Mouse (Mus musculus) lung, embryonic 14.5 days (tissue): ENCODE measurements around the gene Gm10058. TPM values are rescaled to one million over a fixed set of nuclear protein-coding genes. Genes with fewer than 3 reads are reported as not detected.
"Not testable (repeated sequence)": the region's sequence is repeated elsewhere in the genome, so short reads cannot be mapped to it uniquely, and the experiment has no call there.

ENCODE experiments used
- ATAC-seq: fragments of 200-750 bp; cut with Nextera tagmentation; 2 replicates; pipeline ENCODE4 v1.8.0; 2017; ENCODE audit warnings: mild to moderate bottlenecking, moderate TSS enrichment, moderate library complexity; ENCODE audit not compliant: insufficient read depth
- DNase-seq: peaks from one replicate; pipeline ENCODE4 v3.0.0-alpha.2; 2015
- H3K27ac ChIP-seq: fragments of 300-500 bp; sonication (generic); 2 replicates; pipeline ENCODE4 v1.5.1; 2014; ENCODE audit warnings: low read depth, mild to moderate bottlenecking, moderate library complexity
- H3K27me3 ChIP-seq: fragments of 300-500 bp; sonication (generic); 2 replicates; pipeline ENCODE4 v1.6.1; 2014; ENCODE audit warnings: low read length, control low read depth; ENCODE audit not compliant: insufficient read depth
- H3K36me3 ChIP-seq: fragments of 300-500 bp; sonication (generic); 2 replicates; pipeline ENCODE4 v1.6.1; 2014; ENCODE audit warnings: control low read depth; ENCODE audit not compliant: insufficient read depth
- H3K4me1 ChIP-seq: fragments of 300-500 bp; sonication (generic); 2 replicates; pipeline ENCODE4 v1.6.1; 2014; ENCODE audit warnings: antibody characterized with exemption, control low read depth; ENCODE audit not compliant: insufficient read depth
- H3K4me2 ChIP-seq: fragments of 300-500 bp; sonication (generic); 2 replicates; pipeline ENCODE4 v1.6.1; 2014; ENCODE audit warnings: mild to moderate bottlenecking
- H3K4me3 ChIP-seq: fragments of 300-500 bp; sonication (generic); 2 replicates; pipeline ENCODE4 v1.5.1; 2014; ENCODE audit warnings: low read depth, low read length
- H3K9ac ChIP-seq: fragments of 300-500 bp; sonication (generic); 2 replicates; pipeline ENCODE4 v1.6.1; 2014
- H3K9me3 ChIP-seq: fragments of 300-500 bp; sonication (generic); 2 replicates; pipeline ENCODE4 v1.6.1; 2016; ENCODE audit warnings: low read depth, low read length, control low read depth
- WGBS: fragments of 180-500 bp; shearing (Covaris S2); extraction: QIAGEN DNeasy Blood & Tissue Kit; methylation state at CpG from one replicate; pipeline ENCODE4 v1.1.7; 2014; 5-methylcytosine and 5-hydroxymethylcytosine counted together
- polyA plus RNA-seq: library from polyadenylated mRNA; unstranded; fragments of >200 nt; fragmentation: Nextera tagmentation; extraction: Ambion mirVana; gene quantifications from 2 replicates; pipeline ENCODE4 v1.2.1, GENCODE M21; 2014

Gm10058 gene
- polyA plus RNA-seq: not detected in 2 replicates

DNA sequence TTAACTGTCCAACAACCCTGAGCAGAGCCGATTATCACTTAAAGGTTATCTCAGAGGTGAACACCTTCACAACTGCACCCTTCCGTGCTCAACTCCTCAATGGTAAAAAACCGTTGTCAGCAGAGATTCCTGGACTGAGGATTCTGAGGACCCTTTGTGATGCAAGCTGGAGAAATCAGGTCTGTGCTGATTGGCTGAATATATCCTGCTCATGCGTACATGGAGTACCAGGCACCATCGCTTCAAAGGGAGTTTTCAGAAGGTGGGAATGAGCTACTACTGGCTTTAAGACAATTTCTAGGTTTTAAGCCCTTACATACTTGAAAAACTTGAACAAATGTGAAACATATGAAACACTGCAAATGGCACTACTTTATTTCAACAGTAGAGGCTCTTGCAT lies at the start of gene Gm10058:
Gm10058 (minus strand) TSS at position 101 of the 400 bp plus-strand sequence.
- not testable (repeated sequence) for H3K4me2 ChIP-seq, DNase-seq, H3K9ac ChIP-seq, H3K9me3 ChIP-seq, H3K4me1 ChIP-seq, H3K4me3 ChIP-seq, H3K36me3 ChIP-seq, H3K27ac ChIP-seq, H3K27me3 ChIP-seq, ATAC-seq
- no CpG with 5 or more reads among the region's 5 CpGs for WGBS
